ENCODE assay signal across 12 mouse cellular contexts in the genomic region with DNA sequence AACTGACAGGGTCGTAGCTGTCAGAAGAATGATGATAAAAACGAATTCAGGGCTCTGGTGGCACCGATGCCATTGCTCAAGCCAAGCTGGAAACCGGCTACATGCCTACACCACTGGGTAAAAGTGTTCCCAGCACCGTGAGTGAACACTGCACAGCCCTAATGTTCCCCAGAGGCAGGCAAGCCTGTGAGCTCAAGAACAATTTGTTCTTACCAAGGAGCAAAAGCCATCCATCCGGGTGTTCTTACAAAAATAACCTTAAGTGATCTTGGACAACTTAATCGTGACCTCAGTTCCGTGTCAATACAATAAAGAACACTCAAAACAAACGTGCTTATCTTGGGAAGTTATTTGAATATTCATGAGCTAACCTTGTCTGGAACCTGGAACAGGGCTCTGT. TPM values are rescaled to one million over a fixed set of nuclear protein-coding genes. Genes with fewer than 3 reads are reported as not detected.
DNase-seq lines count a peak whose midpoint lies in the region; ATAC-seq and TF ChIP-seq lines count a peak whose summit lies in the region.
"Had no signal": no experiment of that assay in that cellular context is flagged by ENCODE, and none has a peak within 500 bp of the region (broad histone marks: within the 10 kb centered on the region; RNA-seq: fewer than 3 reads in every experiment).

No protein-coding gene starts in this region.

- ATAC-seq in forebrain, embryonic 13.5 days = no peak
- ATAC-seq in forebrain, embryonic 16.5 days = no peak
- ATAC-seq in lung, embryonic 14.5 days (ENCODE audit: insufficient read depth) = no peak
- ATAC-seq in intestine, embryonic 15.5 days = no peak
- no peak for ATAC-seq in stomach, embryonic 14.5 days (ENCODE audit: insufficient number of reproducible peaks, insufficient read depth, low FRiP score, low read depth)
- ATAC-seq: hindbrain, embryonic 16.5 days had no signal

- H3K27ac ChIP-seq in forebrain, embryonic 13.5 days = no peak overlapping the region
- H3K27ac ChIP-seq in forebrain, embryonic 16.5 days (ENCODE audit: low read length) = no peak overlapping the region
- H3K27ac ChIP-seq in lung, embryonic 14.5 days (ENCODE audit: low read depth) = no peak overlapping the region
- no peak overlapping the region for H3K27ac ChIP-seq in intestine, embryonic 15.5 days
- H3K27ac ChIP-seq in stomach, embryonic 14.5 days (ENCODE audit: low read length) = no peak overlapping the region
- H3K27ac ChIP-seq: macrophage had no signal

- TF ChIP-seq CTCF in lung, embryonic 14.5 days (IDR thresholded peaks at IDR 0.05; ENCODE audit: low read depth) = no peak

- H3K9ac ChIP-seq in forebrain, embryonic 13.5 days = no peak overlapping the region
- H3K9ac ChIP-seq in forebrain, embryonic 16.5 days (replicated peaks; ENCODE audit: low read depth, low read length) = no peak overlapping the region
- H3K9ac ChIP-seq in lung, embryonic 14.5 days = no peak overlapping the region
- H3K9ac ChIP-seq in intestine, embryonic 15.5 days = no peak overlapping the region
- no peak overlapping the region for H3K9ac ChIP-seq in stomach, embryonic 14.5 days (replicated peaks; ENCODE audit: low read depth, low read length)

- no peaks in the 10 kb centered on the region for H3K36me3 ChIP-seq in forebrain, embryonic 13.5 days (ENCODE audit: poor library complexity, severe bottlenecking)
- H3K36me3 ChIP-seq in forebrain, embryonic 16.5 days (ENCODE audit: control insufficient read depth, insufficient read depth) = no peaks in the 10 kb centered on the region
- no peaks in the 10 kb centered on the region for H3K36me3 ChIP-seq in lung, embryonic 14.5 days (ENCODE audit: insufficient read depth)
- no peaks in the 10 kb centered on the region for H3K36me3 ChIP-seq in intestine, embryonic 15.5 days
- no peaks in the 10 kb centered on the region for H3K36me3 ChIP-seq in stomach, embryonic 14.5 days (ENCODE audit: control insufficient read depth, insufficient read depth, low read length)

- H3K27me3 ChIP-seq in forebrain, embryonic 13.5 days = peaks cover 11% of the 10 kb centered on the region
- H3K27me3 ChIP-seq in forebrain, embryonic 16.5 days (replicated peaks; ENCODE audit: control insufficient read depth, insufficient read depth, low read length) = 0 out of 2 replicates have a peak, but pooled peaks cover 6% of the 10 kb centered on the region
- no peaks in the 10 kb centered on the region for H3K27me3 ChIP-seq in lung, embryonic 14.5 days (ENCODE audit: insufficient read depth, low read length)
- no peaks in the 10 kb centered on the region for H3K27me3 ChIP-seq in intestine, embryonic 15.5 days (replicated peaks)
- H3K27me3 ChIP-seq in stomach, embryonic 14.5 days (ENCODE audit: control insufficient read depth, insufficient read depth, low read length) = 0 out of 2 replicates have a peak, but pooled peaks cover 3% of the 10 kb centered on the region

- H3K4me2 ChIP-seq in forebrain, embryonic 13.5 days = peak overlapping the region; percentile 80
- no peak overlapping the region for H3K4me2 ChIP-seq in forebrain, embryonic 16.5 days (ENCODE audit: low read length)
- H3K4me2 ChIP-seq in lung, embryonic 14.5 days = peak overlapping the region; percentile 88
- peak overlapping the region; percentile 93 for H3K4me2 ChIP-seq in intestine, embryonic 15.5 days (replicated peaks)
- peak overlapping the region; percentile 17; the same call in 1 of the 2 replicates for H3K4me2 ChIP-seq in stomach, embryonic 14.5 days (replicated peaks; ENCODE audit: low read depth, low read length)

- WGBS in forebrain, embryonic 13.5 days = 69% methylated on average over 9 of the region's 9 CpGs
- 61% methylated on average over 9 of the region's 9 CpGs for WGBS in forebrain, embryonic 16.5 days
- 40% methylated on average over 9 of the region's 9 CpGs for WGBS in lung, embryonic 14.5 days
- 56% methylated on average over 9 of the region's 9 CpGs for WGBS in intestine, embryonic 15.5 days
- WGBS in stomach, embryonic 14.5 days = 54% methylated on average over 9 of the region's 9 CpGs

- no peak overlapping the region for H3K4me3 ChIP-seq in forebrain, embryonic 13.5 days
- H3K4me3 ChIP-seq in forebrain, embryonic 16.5 days (replicated peaks; ENCODE audit: low read length) = no peak overlapping the region
- 0 out of 2 replicates have a peak overlapping the region, but pooled peaks have one; percentile 65 for H3K4me3 ChIP-seq in lung, embryonic 14.5 days (ENCODE audit: low read depth, low read length)
- H3K4me3 ChIP-seq in intestine, embryonic 15.5 days (replicated peaks) = no peak overlapping the region
- H3K4me3 ChIP-seq in stomach, embryonic 14.5 days (ENCODE audit: low read depth, low read length) = 0 out of 2 replicates have a peak overlapping the region, but pooled peaks have one; percentile 60

- no peaks in the 10 kb centered on the region for H3K9me3 ChIP-seq in forebrain, embryonic 13.5 days (replicated peaks)
- no peaks in the 10 kb centered on the region for H3K9me3 ChIP-seq in forebrain, embryonic 16.5 days (ENCODE audit: control insufficient read depth, low read length)
- H3K9me3 ChIP-seq in lung, embryonic 14.5 days (ENCODE audit: low read depth, low read length) = no peaks in the 10 kb centered on the region
- H3K9me3 ChIP-seq in intestine, embryonic 15.5 days = no peaks in the 10 kb centered on the region
- no peaks in the 10 kb centered on the region for H3K9me3 ChIP-seq in stomach, embryonic 14.5 days (ENCODE audit: control insufficient read depth, low read depth, low read length)

- DNase-seq in lung, embryonic 14.5 days = no peak
- DNase-seq in lung, postnatal 4 days = no peak
- DNase-seq in thymus, postnatal 0 days (ENCODE audit: low spot score) = no peak
- DNase-seq in adrenal gland, postnatal 4 days (ENCODE audit: low spot score in 2 of 2) = no peak
- DNase-seq: B cell, adult 2 months; thymus, adult 2 months had no signal

- H3K4me1 ChIP-seq in forebrain, embryonic 13.5 days = peaks cover 27% of the 10 kb centered on the region
- peaks cover 8% of the 10 kb centered on the region; the same call in 1 of the 2 replicates for H3K4me1 ChIP-seq in forebrain, embryonic 16.5 days (replicated peaks; ENCODE audit: control insufficient read depth, insufficient read depth, low read length)
- H3K4me1 ChIP-seq in lung, embryonic 14.5 days (ENCODE audit: insufficient read depth) = peaks cover 5% of the 10 kb centered on the region; the same call in 1 of the 2 replicates
- H3K4me1 ChIP-seq in intestine, embryonic 15.5 days (replicated peaks) = peaks cover 17% of the 10 kb centered on the region
- peaks cover 2% of the 10 kb centered on the region; the same call in 1 of the 2 replicates for H3K4me1 ChIP-seq in stomach, embryonic 14.5 days (ENCODE audit: control insufficient read depth, insufficient read depth, low read length)

RNA-seq across cellular contexts. Expression of a gene that starts 3.2 kb away (rescaled TPM):
- polyA plus RNA-seq in forebrain, embryonic 13.5 days (2015; fragmentation: Nextera tagmentation; extraction: Ambion mirVana) = 13.4 and 16.8 TPM in 2 replicates
- polyA plus RNA-seq in forebrain, embryonic 16.5 days (2015; fragmentation: Nextera tagmentation; extraction: Ambion mirVana) = 4.8 and 5.2 TPM in 2 replicates
- 22.4 and 23.5 TPM in 2 replicates for polyA plus RNA-seq in lung, embryonic 14.5 days (2014; fragmentation: Nextera tagmentation; extraction: Ambion mirVana)
- polyA plus RNA-seq in intestine, embryonic 15.5 days (2015; fragmentation: Nextera tagmentation; extraction: Ambion mirVana) = 18.8 and 22.0 TPM in 2 replicates
- 32.9 and 38.1 TPM in 2 replicates for polyA plus RNA-seq in stomach, embryonic 14.5 days (2014; fragmentation: Nextera tagmentation; extraction: Ambion mirVana)
- polyA plus RNA-seq in thymus, postnatal 0 days (2015; fragmentation: Nextera tagmentation; extraction: Ambion mirVana) = 3.6 and 5.2 TPM in 2 replicates
- 10 to 100 TPM; 16.3 to 19.8 TPM for total RNA-seq in adrenal gland, postnatal 4 days (2021)

Comparison
In these comparisons a context has a peak if more than half of its experiments do, and no peak if none do; other contexts are left out.
1. H3K4me3 ChIP-seq: peak in lung, embryonic 14.5 days (single experiment) and stomach, embryonic 14.5 days (single experiment); none in forebrain, embryonic 13.5 days (single experiment), forebrain, embryonic 16.5 days (single experiment) and intestine, embryonic 15.5 days (single experiment).